Mouse (Mus musculus): ENCODE measurements around the gene Sec31b.

Sec31b gene

DNA sequence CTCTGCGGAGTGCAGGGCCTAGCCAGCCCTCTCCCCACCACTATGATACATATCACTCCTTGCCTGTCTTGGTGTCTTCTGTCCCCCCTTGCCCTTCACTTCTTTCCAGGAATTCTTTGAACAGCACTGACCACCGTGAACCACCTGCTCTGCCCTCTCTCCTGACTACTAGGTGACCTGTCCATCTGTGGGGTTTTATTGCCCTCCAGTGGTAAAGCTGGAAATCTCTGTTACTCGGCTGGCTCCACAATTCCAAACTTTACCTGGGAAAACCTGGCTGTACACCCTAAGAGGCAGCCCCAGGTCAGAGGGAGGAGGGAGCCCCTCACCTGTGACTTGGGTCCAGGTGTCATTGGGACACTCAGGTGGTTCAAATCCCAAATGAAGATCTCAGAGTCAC, 10.3 kb downstream of the Sec31b start:
- DNase-seq (ENCODE audit: extremely low read depth, low read depth, low spot score) = no peak

- DNase-seq (ENCODE audit: extremely low read depth, low read depth, low spot score) = no peak
These were observed 15.6 kb downstream of the Sec31b start for GRCm38 (mm10) chr19:44530018-44530417.

GRCm38 (mm10) chr19:44525551-44526205, 20.0 kb downstream of the Sec31b start:
- no peak for DNase-seq (ENCODE audit: extremely low read depth, low read depth, low spot score)

DNA sequence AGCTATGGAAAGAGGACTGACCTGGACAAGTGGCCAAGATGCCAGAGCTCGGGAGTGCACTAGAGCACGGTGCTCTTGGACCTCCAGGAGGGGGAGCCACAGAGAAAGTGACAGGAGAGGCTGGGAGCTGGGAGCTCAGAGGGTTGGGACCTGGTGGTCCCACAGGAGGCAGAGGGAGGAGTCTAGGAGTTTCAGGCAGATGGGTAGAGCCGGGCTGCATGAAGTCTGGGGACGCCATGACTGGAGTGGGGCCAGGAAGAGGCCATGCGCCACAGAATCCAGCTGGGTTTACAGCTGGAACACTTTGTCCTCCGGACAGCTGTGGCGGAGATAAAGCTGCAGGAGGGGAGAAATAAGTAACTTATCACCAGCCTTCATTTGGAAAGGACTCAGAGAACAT, 26.5 kb downstream of the Sec31b start:
- no peak for DNase-seq (ENCODE audit: extremely low read depth, low read depth, low spot score)

DNA sequence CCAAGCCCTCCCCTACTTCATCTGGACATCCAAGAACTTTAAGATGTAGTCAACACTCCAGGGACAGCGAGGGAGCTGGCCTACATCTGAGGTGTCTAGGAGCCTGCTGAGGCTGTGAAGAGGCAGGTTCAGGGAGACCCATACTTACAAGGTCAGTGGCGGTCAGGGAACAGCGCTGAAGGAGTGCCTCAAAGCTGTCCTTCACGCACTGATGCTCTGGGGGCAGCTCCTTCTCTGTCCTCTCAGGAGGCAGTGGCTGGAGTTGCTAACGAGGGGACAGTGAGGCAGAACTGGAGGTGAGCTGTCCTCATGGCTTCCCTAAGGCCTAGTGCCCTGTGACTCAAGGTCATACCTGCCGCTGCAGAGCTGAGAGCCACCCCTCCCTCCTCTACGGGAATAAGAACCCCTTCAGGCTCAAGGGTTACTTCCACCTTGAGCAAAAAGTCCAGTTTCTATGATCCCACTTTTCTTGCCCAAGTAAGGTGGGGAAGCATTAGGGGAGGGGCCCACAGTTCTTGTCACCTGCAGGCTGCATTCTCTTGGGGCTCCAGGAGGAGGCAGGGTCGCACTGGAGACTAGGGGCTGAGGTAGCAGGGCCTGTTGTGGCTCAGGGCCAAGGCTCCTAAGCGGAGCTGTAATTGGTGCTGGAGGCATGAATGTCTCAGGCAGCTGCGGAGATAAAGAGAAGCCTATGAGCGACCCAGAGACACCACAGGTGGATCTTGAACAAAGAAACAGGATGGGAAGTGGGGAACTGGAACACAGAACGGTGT, 27.5 kb downstream of the Sec31b start:
- no peak for DNase-seq (ENCODE audit: extremely low read depth, low read depth, low spot score)

GRCm38 (mm10) chr19:44515769-44516168, 29.9 kb downstream of the Sec31b start:
- DNase-seq (ENCODE audit: extremely low read depth, low read depth, low spot score) = no peak

- DNase-seq (ENCODE audit: extremely low read depth, low read depth, low spot score) = no peak
These were observed 30.9 kb downstream of the Sec31b start for GRCm38 (mm10) chr19:44514521-44515451.

GRCm38 (mm10) chr19:44513921-44514482, 31.7 kb downstream of the Sec31b start:
- DNase-seq (ENCODE audit: extremely low read depth, low read depth, low spot score) = no peak

DNA sequence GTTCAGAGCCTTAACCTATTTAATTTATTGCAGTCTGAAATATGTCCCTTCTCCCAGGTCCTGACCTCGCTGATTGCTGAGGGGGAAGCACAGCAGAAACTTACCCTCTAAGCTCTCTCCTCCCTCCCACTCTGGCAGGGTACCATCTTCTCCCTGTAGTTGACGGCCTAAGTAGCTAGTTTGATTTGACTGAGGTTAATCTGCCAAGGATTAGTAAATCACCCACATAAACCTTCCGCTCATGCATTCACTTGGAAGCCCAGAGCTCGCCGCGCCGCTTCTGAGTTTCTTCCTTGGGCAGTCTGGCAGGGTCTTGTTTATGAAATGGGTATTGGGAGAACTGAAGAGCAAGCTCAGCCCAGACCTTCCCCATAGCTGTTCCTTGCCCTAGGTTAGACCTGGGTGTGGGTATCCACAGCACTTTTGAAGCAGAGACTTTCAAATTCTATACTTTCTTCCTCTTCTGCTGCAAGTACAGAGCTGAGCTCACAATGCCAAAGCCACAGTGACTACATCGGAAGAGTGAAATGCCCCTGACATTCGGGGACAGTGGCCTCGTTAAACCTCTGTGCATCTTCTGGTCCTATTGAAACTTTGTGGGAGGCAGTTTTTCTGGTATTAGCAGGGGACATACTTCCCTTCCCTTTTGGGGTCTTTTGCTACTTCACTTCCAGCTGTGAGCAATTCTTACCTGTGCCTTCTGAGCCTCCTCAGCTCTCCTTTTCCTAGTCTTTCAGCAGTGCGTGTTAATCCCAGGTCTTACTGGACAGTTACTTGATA, 32.4 kb downstream of the Sec31b start:
- no peak for DNase-seq (ENCODE audit: extremely low read depth, low read depth, low spot score)

DNA sequence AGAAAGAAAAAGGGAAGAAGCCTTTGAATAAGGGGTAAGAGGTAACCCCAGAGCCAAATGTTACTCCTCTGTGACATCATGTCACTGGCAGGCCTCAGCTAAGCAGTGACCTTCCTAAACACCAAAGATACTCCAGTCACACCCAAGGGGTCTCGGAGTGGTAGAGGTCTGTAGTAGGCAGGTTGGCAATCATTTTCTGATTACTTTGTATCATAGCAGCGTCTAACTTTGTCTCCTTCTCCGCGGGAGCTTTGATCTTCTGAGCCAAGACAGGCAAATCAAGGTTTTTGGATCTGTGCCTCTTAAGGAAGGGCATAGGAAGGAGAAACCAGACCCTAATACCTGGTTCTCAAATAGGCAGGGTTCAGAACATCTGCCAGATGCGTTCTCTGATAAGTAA, 33.1 kb downstream of the Sec31b start:
- no peak for DNase-seq (ENCODE audit: extremely low read depth, low read depth, low spot score)

- no peak for DNase-seq (ENCODE audit: extremely low read depth, low read depth, low spot score)
These were observed 34.0 kb downstream of the Sec31b start for GRCm38 (mm10) chr19:44511451-44512231.

GRCm38 (mm10) chr19:44510534-44511175, 35.0 kb downstream of the Sec31b start:
- no peak for DNase-seq (ENCODE audit: extremely low read depth, low read depth, low spot score)

DNA sequence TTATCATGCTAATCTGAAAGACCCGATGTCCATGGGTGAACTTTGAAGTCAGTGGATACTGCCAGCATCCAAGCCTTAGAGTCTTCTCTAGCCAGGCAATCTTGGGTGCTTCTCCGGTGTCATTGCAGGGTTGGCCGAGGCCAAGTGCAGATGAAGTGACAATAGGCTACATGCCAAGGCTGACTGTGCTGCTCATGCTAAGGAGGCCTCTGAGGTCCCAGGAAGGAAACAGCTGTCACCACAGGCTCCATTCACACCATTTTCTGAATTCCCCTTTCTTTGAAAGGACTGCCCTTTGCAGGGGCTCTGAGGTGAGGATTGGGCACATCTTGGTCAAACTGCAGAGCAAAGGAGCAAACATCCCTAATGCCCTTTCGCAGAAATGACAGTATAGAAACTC, 42.9 kb downstream of the Sec31b start:
- DNase-seq (ENCODE audit: extremely low read depth, low read depth, low spot score) = no peak

- DNase-seq (ENCODE audit: extremely low read depth, low read depth, low spot score) = no peak
These were observed 43.7 kb downstream of the Sec31b start for GRCm38 (mm10) chr19:44501925-44502324.

DNA sequence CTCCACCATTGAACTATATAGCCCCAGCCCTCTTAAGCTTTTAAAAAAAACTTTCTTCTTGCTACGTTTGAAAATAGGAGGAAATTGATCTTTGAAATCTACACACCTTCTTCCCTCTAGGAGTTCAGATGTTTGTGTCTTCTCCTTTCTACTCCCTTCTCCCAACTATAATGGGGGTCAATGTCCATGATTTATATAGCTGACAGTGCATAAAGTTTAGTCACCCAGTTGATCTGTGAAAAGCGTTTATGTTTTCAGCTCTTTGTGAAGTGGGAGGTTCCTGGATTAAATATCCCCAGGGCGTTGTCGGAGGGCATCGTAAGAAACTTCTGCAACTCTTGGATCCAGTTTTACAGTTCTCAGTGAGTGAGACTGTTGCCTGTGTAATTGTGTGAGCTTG, 45.4 kb downstream of the Sec31b start:
- no peak for DNase-seq (ENCODE audit: extremely low read depth, low read depth, low spot score)

- DNase-seq (ENCODE audit: extremely low read depth, low read depth, low spot score) = no peak
These were observed 46.7 kb downstream of the Sec31b start for GRCm38 (mm10) chr19:44498936-44499335.

DNA sequence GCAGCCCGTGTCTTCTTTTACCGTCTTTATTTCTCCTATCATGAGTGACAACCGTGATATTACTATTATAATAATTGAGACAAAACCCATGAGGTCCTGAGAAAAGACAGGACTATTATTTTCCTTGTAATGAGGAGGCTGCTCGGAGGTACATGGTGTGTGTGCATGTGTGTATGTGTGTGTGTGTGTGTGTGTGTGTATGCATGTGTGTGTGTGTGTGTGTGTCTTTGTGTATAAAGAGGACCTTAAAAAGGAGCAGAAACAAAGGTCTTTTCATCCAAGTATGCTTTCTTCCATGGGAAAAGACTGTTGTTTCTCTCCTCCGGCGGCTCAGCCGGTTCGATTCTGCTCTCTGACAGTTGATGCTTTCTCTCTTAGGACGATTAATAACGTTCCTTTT, 48.7 kb downstream of the Sec31b start:
- DNase-seq (ENCODE audit: extremely low read depth, low read depth, low spot score) = no peak

DNA sequence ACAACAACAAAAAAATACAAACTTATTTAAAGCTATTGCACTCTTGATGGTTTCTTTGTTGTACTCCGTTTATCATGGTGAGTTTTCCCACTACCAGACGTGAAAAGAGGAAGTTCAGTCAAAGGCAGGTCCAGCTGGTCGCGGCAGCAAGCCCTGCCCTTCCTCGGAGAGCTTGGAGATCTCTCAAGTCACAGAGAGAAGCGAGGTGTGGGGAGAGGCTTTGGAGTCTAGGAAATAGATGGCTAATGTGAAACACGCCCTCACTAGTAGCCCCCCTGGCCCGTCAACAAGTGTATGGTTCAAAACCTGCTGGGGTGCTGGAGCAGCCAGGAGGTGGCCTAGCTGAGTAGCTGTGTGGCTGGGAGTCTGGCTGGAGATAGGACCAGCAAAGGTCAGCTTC, 49.2 kb downstream of the Sec31b start:
- no peak for DNase-seq (ENCODE audit: extremely low read depth, low read depth, low spot score)

DNA sequence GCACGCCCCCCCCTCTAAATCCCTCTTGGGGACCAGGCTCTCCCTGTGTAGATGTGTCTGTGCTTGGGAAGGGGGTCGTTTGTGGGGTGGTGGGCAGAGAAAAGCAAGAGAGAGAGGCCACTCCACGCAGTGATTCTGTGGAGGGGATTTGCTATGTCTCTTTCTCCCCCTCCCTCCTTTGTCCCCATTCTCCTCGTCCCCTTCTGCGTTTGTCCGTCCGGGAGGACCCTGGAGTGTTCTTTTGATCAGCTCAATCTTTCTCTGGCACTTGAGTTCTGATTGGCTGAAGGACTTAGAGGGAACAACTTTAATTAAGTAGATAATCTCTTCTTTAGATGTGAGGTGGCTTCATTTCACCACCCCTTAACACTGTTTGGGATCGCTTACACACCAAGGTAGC, 52.5 kb downstream of the Sec31b start, which contains the start of gene Wnt8b:
Gene Wnt8b (plus strand): TSS at position 345 of the 400 bp plus-strand sequence.
- DNase-seq (ENCODE audit: extremely low read depth, low read depth, low spot score) = no peak
